Mouse (Mus musculus) ES-CJ7 (cell line): ENCODE results near the gene Gm21454.
"Not testable (repeated sequence)": the region's sequence is repeated elsewhere in the genome, so short reads cannot be mapped to it uniquely, and the experiment has no call there.

ENCODE experiments used
- DNase-seq: peaks from one replicate; pipeline ENCODE4 v3.0.0; 2011; ENCODE audit warnings: low read depth, low spot score

The Gm21454 gene

DNA sequence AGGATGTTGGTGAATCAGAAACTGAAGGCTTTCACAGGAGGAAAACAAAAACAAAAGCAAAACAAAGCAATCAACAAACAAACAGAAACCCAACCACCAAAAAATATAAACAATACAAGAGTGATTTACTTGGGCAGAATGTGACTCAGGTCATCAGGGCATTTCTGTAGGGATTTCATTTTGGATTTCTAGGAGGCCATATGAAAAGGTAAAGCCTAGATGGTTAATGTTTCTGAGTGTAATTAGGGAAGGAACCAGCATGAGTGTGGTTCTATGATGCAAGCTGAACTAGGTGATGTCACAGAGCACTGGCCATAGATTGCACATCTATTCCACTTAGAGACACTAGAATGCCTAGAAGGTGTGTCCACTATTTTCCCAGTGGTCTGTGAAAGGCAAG is at the start of gene Gm21454, which contains the start of gene Gm21440:
TSS of gene Gm21454 (plus strand) at position 352 of the 400 bp plus-strand sequence.
TSS of gene Gm21440 (plus strand) at position 301 of the 400 bp plus-strand sequence.
- not testable (repeated sequence) for DNase-seq

GRCm38 (mm10) chrY:13223828-13224227 is 28.4 kb upstream of the Gm21454 start, which contains the start of gene Gm21828:
Gm21828 (minus strand) TSS chrY:13223928.
- DNase-seq, result not testable (repeated sequence)

DNA sequence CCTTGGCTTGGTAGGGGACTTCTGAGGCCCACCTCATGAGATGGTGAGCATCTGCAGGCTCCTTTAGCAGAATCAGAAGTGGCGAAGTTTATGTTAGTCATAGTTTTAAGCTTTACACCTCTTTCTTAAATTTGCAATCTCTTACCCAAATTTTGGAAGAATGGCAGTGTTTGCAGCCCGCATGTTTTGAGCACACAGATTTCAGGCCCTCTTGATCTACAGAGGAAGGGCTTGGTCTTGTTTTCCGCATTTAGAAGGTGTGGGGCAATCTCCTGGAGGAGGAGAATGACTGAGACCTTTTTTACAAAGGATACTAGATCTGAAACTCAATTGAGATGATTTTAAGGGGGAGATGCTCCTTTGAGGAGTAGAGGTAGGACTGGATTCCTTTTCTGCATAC is 96.7 kb downstream of the Gm21454 start, which contains the start of gene Gm21725:
TSS of gene Gm21725 (minus strand) at position 101 of the 400 bp plus-strand sequence.
- not testable (repeated sequence) for DNase-seq
